Mouse (Mus musculus) forebrain, embryonic 16.5 days (tissue): ENCODE data around the gene 4930432K21Rik. TPM values are rescaled to one million over a fixed set of nuclear protein-coding genes. Genes with fewer than 3 reads are reported as not detected.

ENCODE experiments used
- ATAC-seq: fragments of 200-750 bp; cut with Nextera tagmentation; 2 replicates; pipeline ENCODE4 v1.8.0; 2017; ENCODE audit warnings: mild to moderate bottlenecking, moderate library complexity
- H3K27ac ChIP-seq: fragments of 300-500 bp; sonication (generic); 2 replicates; pipeline ENCODE4 v1.5.1; 2014; ENCODE audit warnings: low read length, control low read depth
- H3K27me3 ChIP-seq: fragments of 300-500 bp; sonication (generic); replicated peaks from 2 replicates; pipeline ENCODE4 v1.6.1; 2014; ENCODE audit warnings: low read length; ENCODE audit not compliant: control insufficient read depth, insufficient read depth
- H3K36me3 ChIP-seq: fragments of 300-500 bp; sonication (generic); 2 replicates; pipeline ENCODE4 v1.6.1; 2014; ENCODE audit not compliant: control insufficient read depth, insufficient read depth
- H3K4me1 ChIP-seq: fragments of 300-500 bp; sonication (generic); replicated peaks from 2 replicates; pipeline ENCODE4 v1.6.1; 2014; ENCODE audit warnings: low read length; ENCODE audit not compliant: control insufficient read depth, insufficient read depth
- H3K4me2 ChIP-seq: fragments of 300-500 bp; sonication (generic); 2 replicates; pipeline ENCODE4 v1.6.1; 2014; ENCODE audit warnings: mild to moderate bottlenecking, low read length, control low read depth
- H3K4me3 ChIP-seq: fragments of 300-500 bp; sonication (generic); replicated peaks from 2 replicates; pipeline ENCODE4 v1.5.1; 2014; ENCODE audit warnings: mild to moderate bottlenecking, low read length, control low read depth
- H3K9ac ChIP-seq: fragments of 300-500 bp; sonication (generic); replicated peaks from 2 replicates; pipeline ENCODE4 v1.6.1; 2014; ENCODE audit warnings: low read depth, low read length, control low read depth
- H3K9me3 ChIP-seq: fragments of 300-500 bp; sonication (generic); 2 replicates; pipeline ENCODE4 v1.6.1; 2016; ENCODE audit warnings: low read length; ENCODE audit not compliant: control insufficient read depth
- WGBS: fragments of 180-500 bp; shearing (Covaris S2); extraction: QIAGEN DNeasy Blood & Tissue Kit; methylation state at CpG from one replicate; pipeline ENCODE4 v1.1.7; 2014; 5-methylcytosine and 5-hydroxymethylcytosine counted together
- polyA plus RNA-seq: library from polyadenylated mRNA; unstranded; fragments of >200 nt; fragmentation: Nextera tagmentation; extraction: Ambion mirVana; gene quantifications from 2 replicates; pipeline ENCODE4 v1.2.1, GENCODE M21; 2015

4930432K21Rik gene
- polyA plus RNA-seq, 1 experiment from 2014 or later: 3.5 TPM

DNA sequence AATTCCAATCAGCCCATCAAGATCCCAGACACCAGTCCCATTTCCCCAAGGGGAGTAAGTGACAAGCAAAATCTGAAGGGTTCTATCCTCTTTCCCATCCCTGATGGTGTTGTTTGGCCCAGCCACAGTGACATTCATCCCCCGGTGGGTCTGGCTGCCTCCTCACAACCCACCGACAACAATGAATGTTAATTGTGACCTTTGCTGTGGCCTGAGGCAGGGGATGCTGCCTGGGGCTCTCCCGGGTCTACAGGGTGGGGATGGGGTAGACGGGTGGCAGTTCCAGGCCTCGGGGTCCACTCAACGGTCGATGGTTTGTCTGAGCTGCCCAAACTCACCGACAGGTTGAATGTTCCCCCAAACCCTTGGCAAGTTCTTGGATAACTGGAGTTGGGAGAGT lies 30.8 kb downstream of the 4930432K21Rik start:
- WGBS: 93% methylated on average over 8 of the region's 8 CpGs
- no peak overlapping the region for H3K4me2 ChIP-seq

DNA sequence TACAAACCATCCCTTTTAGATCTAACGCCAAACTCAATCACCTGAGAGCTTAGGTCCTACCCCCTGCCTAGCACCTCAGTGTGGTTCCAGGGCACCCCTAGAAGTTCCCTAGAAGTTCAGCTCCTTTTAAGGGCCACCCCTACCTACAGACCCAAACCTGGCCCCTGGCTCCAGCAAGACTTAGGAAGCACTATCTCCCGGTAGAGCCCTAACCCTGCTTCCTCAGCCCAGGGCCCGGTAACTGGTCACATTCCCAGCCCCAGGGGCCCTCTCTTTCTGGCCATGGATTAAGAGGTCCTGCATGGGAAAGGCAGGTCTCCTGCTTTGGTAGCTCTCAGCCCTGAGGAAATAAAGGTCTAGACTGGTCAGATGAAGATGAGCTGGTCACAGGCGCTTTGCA lies 32.1 kb downstream of the 4930432K21Rik start:
- WGBS: 6% methylated on average over 4 of the region's 4 CpGs
- Histone ChIP-seq H3K9ac (peak overlapping the region; percentile 67), H3K9me3 (no peaks in the 10 kb centered on the region), H3K27ac (peak overlapping the region; percentile 79), H3K4me1 (peaks cover 54% of the 10 kb centered on the region), H3K27me3 (no peaks in the 10 kb centered on the region), H3K4me3 (peak overlapping the region; percentile 28), H3K4me2 (peak overlapping the region; percentile 74), H3K36me3 (peaks cover 3% of the 10 kb centered on the region; the same call in 1 of the 2 replicates)
- ATAC-seq: no peak; the same call in 1 of the 2 replicates

More for the DNA sequence above, 30.8 kb downstream of the 4930432K21Rik start:
- Histone ChIP-seq H3K4me3 (no peak overlapping the region), H3K27ac (no peak overlapping the region), H3K4me1 (peaks cover 44% of the 10 kb centered on the region), H3K27me3 (no peaks in the 10 kb centered on the region), H3K9me3 (no peaks in the 10 kb centered on the region), H3K36me3 (peaks cover 3% of the 10 kb centered on the region; the same call in 1 of the 2 replicates), H3K9ac (no peak overlapping the region; the same call in 1 of the 2 replicates)
- ATAC-seq: no peak

DNA sequence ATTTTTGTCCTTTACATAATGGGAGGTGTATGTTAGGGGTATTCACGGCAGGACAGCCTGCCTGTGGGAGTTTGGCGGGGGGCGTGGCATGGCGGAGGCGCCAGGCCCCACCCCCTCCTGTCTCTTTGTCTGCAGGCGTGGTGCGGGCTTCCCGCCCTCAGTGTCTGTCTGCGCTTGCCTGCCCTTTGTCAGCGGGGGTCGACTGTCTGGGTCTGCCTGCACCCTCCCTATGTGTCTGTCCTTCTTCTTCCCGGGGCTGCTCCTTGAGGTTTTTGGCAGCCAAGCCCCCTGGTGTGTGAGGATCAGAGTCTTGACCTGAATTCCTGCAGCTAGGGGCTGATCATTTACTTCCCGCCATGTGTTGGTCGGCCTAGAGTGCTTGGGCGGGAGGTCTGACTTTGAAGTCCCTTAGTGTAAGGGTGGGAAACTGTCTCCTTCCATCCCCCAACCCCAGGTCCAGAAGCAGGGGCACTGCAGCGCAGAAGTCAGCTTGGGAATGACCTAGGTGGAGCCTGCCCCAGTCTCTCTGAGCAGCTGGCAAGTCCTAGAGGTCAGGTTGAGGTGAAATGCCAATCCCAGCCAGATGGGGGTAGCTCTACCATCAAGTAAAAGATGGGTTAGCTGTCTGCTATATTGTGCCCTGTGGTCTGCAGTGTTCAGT lies 32.8 kb downstream of the 4930432K21Rik start:
- peak overlapping the region; percentile 67 for H3K9ac ChIP-seq
- H3K27me3 ChIP-seq: no peaks in the 10 kb centered on the region
- H3K4me1 ChIP-seq: peaks cover 55% of the 10 kb centered on the region
- peak; percentile 78 for ATAC-seq
- WGBS: under 1% methylated on average over 16 of the region's 16 CpGs
- H3K36me3 ChIP-seq: no peaks in the 10 kb centered on the region; the same call in 1 of the 2 replicates
- H3K4me2 ChIP-seq: peak overlapping the region; percentile 74
- H3K27ac ChIP-seq: peak overlapping the region; percentile 79
- no peaks in the 10 kb centered on the region for H3K9me3 ChIP-seq
- peak overlapping the region; percentile 28 for H3K4me3 ChIP-seq

DNA sequence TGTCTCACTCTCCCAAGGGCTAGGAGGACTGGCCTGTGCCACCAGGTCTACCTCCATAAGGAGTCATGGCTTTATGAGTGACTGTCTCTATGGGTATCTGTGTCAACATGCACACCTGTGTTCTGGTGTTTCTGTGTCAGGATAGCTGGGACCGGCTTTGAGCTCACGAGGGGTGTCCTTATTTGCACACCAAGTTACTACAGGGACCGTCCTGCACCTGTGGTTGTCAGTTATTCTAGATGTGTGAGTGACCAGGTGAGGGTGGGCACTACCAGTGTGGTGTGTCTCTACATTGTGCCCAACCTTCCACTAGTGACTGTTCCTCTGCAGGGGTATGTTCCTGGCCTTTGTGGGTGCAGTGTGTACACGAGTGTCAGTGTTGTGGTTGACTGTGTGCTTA lies 35.0 kb downstream of the 4930432K21Rik start:
- 36% methylated on average over 4 of the region's 4 CpGs for WGBS

DNA sequence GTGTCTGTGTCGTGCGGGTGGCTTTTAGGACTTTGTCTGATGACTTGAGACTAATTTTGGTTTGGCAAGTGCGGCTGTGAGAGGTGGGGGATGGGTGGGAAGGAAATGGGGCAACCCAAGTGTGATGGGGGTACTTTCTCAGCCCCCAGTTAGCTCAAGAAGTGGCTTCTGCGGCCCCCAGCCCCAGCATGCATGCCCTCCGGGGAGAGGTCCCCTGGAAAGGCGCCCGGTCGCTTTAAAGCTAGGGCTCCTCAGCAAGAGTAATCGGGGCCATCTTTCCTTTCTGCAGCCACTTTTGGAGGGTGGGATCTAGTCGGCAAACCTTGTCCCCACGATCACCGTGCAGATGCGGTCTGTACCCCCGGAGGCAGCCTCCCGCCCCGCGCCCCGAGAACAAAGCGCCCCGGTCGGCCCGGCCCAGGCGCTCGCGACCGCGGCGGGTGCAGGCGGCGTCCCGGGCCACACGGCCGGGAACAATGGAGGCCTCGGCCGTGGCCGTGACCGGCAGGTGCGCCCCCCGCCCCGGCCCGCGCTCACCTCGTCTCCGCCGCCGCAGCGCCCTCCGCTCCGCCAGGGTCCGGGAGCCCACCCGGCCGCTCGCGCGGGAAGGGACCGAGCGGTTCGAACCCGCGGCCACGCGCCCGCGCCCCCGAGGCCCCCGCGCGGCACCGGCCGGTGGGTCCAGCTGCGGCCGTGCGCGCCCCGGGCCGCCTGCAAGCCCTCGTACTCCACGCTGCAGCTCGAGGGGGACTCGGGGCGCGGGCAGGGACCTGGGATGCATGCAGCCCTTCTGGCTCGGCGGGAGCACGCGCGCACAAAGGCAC lies 35.6 kb downstream of the 4930432K21Rik start:
- Histone ChIP-seq H3K4me1 (peaks cover 60% of the 10 kb centered on the region), H3K36me3 (no peaks in the 10 kb centered on the region), H3K27me3 (no peaks in the 10 kb centered on the region), H3K27ac (peak overlapping the region; percentile 96), H3K4me3 (peak overlapping the region; percentile 70), H3K4me2 (peak overlapping the region; percentile 70), H3K9ac (peak overlapping the region; percentile 98), H3K9me3 (no peaks in the 10 kb centered on the region)
- ATAC-seq: peak; percentile 27
- under 1% methylated on average over 64 of the region's 87 CpGs for WGBS

More for the DNA sequence above, 35.0 kb downstream of the 4930432K21Rik start:
- peak overlapping the region; percentile 96 for H3K27ac ChIP-seq
- ATAC-seq: peak; percentile 4; the same call in 1 of the 2 replicates
- H3K4me1 ChIP-seq: peaks cover 62% of the 10 kb centered on the region
- peak overlapping the region; percentile 98 for H3K9ac ChIP-seq
- H3K4me3 ChIP-seq: peak overlapping the region; percentile 70
- H3K27me3 ChIP-seq: no peaks in the 10 kb centered on the region
- no peaks in the 10 kb centered on the region for H3K9me3 ChIP-seq
- no peaks in the 10 kb centered on the region for H3K36me3 ChIP-seq
- peak overlapping the region; percentile 70 for H3K4me2 ChIP-seq

DNA sequence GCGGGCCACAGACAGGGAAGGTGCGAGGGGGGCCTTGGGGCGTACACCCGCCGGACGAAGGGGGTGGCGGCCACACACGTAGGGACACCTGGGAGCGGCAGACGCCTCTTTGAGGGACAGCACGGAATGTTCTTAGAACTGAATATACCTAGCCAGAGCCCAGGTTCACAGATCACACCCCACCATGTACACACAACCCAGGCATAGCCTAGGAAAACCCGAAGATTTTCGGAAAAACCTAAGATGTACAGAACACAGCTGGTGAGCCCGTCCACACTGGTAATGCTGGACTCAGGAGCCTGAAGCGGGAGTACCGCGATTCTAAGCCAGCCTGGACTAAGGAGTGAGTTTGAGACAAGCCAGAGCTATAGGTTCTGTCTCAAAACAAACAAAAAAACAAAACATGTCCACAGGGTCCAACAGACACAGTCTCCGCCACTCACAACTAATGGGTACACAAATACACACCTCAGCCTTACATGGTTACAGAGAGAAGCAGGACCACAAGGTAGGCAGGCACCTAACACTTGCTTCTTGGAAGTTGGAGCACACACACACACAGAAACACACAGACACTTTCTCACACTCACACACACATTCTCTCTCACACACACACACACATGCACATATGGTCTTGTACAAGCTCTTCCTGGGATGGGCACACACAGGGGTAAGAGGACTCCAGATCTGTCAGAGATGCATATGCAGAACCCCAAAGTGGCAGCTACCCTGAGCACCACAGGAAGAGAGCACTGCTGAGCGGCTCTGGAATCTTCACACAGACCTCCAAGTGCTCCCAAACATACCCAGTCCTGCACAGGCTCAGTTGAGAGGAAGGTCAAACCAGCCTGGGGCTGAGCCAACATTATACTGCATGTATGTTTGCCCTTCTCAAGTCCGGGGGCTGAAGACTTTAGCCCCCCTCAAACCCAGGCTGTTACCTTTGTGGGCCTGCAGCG lies 36.5 kb downstream of the 4930432K21Rik start:
- H3K4me3 ChIP-seq: peak overlapping the region; percentile 70
- peak; percentile 10 for ATAC-seq
- no peaks in the 10 kb centered on the region for H3K27me3 ChIP-seq
- WGBS: 17% methylated on average over 21 of the region's 21 CpGs
- H3K9me3 ChIP-seq: no peaks in the 10 kb centered on the region
- peaks cover 52% of the 10 kb centered on the region for H3K4me1 ChIP-seq
- H3K4me2 ChIP-seq: peak overlapping the region; percentile 70
- H3K27ac ChIP-seq: peak overlapping the region; percentile 96
- H3K9ac ChIP-seq: peak overlapping the region; percentile 98
- H3K36me3 ChIP-seq: no peaks in the 10 kb centered on the region

DNA sequence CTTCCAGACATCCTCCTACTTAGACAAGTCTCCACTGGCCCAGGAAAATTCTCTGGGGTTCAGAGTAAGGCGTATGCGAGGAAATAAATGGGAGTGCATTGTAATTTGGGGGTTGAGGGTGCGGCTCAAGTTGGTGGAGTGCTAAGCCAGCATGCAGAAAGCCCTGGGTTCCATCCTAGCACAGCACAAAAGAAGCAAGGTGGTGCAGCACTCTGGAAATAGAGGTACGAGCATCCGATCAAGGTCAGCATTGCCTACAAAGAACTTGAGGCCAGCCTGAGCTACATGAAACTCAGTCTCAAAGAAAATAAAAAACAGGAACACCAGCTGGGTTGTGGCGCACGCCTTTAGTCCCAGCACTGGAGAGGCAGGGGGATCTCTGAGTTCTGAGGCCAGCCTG lies 37.3 kb downstream of the 4930432K21Rik start, which contains the start of gene Nanos3:
Gene Nanos3 (minus strand): TSS at position 101 of the 400 bp plus-strand sequence.
- H3K4me1 ChIP-seq: peaks cover 45% of the 10 kb centered on the region
- peak within 1 kb of the TSS; percentile 70 for H3K4me2 ChIP-seq
- no peaks in the 10 kb centered on the region for H3K9me3 ChIP-seq
- ATAC-seq: no peak
- H3K27ac ChIP-seq: peak within 1 kb of the TSS; percentile 96
- H3K9ac ChIP-seq: peak within 1 kb of the TSS; percentile 98
- H3K4me3 ChIP-seq: peak within 1 kb of the TSS; percentile 70
- 94% methylated on average over 7 of the region's 7 CpGs for WGBS
- no peaks in the 10 kb centered on the region for H3K27me3 ChIP-seq
- H3K36me3 ChIP-seq: no peaks in the 10 kb centered on the region

DNA sequence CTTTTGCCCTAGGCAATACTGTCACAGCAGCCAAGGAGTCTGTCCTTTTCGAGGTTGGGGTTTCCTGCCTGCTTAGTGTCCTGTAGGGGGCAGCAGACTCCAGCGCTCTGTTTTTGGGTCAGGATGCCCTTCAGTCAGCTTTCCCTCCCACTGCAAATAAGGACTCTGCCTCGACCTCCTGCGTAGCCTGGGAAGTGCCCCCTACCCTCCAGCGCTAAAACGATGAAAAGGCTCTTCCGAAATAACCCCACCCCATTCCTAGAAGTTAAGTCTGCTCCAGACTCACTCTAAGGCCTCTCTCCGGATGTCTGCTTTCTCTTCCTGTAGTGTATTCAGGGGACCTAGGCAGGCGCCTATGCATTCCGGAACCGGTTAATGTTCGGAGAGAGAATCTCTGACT lies 38.7 kb downstream of the 4930432K21Rik start:
- WGBS: under 1% methylated on average over 12 of the region's 12 CpGs
- H3K36me3 ChIP-seq: no peaks in the 10 kb centered on the region
- peak overlapping the region; percentile 49 for H3K9ac ChIP-seq
- no peak overlapping the region for H3K27ac ChIP-seq
- no peaks in the 10 kb centered on the region for H3K27me3 ChIP-seq
- peaks cover 32% of the 10 kb centered on the region for H3K4me1 ChIP-seq
- peak overlapping the region; percentile 55 for H3K4me2 ChIP-seq
- no peaks in the 10 kb centered on the region for H3K9me3 ChIP-seq
- H3K4me3 ChIP-seq: peak overlapping the region; percentile 30
- peak; percentile 11; the same call in 1 of the 2 replicates for ATAC-seq
